Mouse (Mus musculus) liver, adult 2 months (tissue): Measurements from ENCODE around the gene Robo4.

Experiments
- CTCF ChIP-seq: fragments of 200-500 bp; IDR thresholded peaks from 2 replicates; pipeline ENCODE4 v1.5.1; 2011; ENCODE audit warnings: low read depth, low read length, control low read depth
- POLR2A ChIP-seq: fragments of 200-500 bp; IDR thresholded peaks from 2 replicates; pipeline ENCODE4 v1.6.1; 2011; ENCODE audit warnings: low read length, control low read depth; ENCODE audit not compliant: insufficient read depth; ENCODE audit errors: extremely low read depth

GRCm38 (mm10) chr9:37364392-37364791 is 37.3 kb upstream of the Robo4 start:
- TF ChIP-seq CTCF (no peak), POLR2A (no peak)
